Mouse (Mus musculus) testis, adult 2 months (tissue): Measurements from ENCODE around the gene Kirrel3.

Experiments used
- CTCF ChIP-seq: fragments of 200-500 bp; IDR thresholded peaks from 2 replicates; pipeline ENCODE4 v1.5.1; 2012; ENCODE audit warnings: low read depth, mild to moderate bottlenecking, inconsistent platforms, low read length, moderate library complexity; ENCODE audit not compliant: control insufficient read depth, insufficient read depth, insufficient replicate concordance
- POLR2A ChIP-seq: fragments of 200-500 bp; IDR thresholded peaks from 2 replicates; pipeline ENCODE4 v1.6.1; 2012; ENCODE audit warnings: low read depth, mild to moderate bottlenecking, inconsistent platforms, low read length, moderate library complexity; ENCODE audit not compliant: control insufficient read depth

GRCm38 (mm10) chr9:34912273-34912972, 426.7 kb downstream of the Kirrel3 start:
- TF ChIP-seq CTCF (no peak), POLR2A (no peak)
